Mouse (Mus musculus): ENCODE results near the gene Scamp1. TPM values are rescaled to one million over a fixed set of nuclear protein-coding genes. Genes with fewer than 3 reads are reported as not detected.

Gene Scamp1
- polyA plus RNA-seq, 1 experiment from 2014 or later = 11.7 TPM

DNA sequence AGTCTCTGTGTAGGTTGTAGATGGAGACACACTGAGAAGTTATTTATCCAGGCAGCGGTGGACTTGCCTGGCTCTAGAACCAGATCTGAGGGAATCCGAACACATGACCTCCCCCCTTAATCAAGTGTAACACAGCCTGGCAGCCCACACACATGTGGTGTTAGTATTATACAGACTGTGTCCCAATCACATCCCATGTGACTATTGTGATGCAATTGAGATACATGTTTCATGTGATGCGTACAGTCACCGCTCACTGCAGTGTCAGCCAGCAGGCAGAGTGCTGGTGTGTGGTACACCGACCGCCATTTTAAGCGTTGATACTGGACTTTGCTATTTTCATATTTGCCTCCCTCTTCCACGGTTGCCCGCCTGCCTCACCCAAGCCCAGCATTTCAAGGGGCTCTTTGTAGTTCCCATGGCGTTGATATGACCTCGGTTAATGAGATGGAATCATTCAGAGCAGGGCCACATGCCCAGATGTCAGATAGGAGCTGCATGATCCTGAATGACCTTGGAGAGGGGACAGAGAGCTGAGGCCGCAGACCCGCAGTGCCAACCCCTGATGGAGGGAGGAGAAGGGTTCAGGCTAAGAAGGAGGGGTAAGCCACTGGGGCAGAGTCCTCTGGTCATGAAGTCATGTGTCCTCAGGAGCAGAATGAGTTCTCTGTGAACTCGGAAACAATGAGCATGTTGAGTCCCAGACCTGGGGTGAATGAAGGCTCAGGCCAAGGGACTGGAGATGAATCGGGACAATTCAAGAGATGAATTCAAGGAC lies 112.9 kb downstream of the Scamp1 start:
- ATAC-seq = no peak
- WGBS (ENCODE audit: insufficient replicate concordance) = 76% methylated on average over 15 of the region's 15 CpGs
- Histone ChIP-seq H3K27me3 (replicated peaks) (peaks cover 21% of the 10 kb centered on the region; the same call in 1 of the 2 replicates), H3K36me3 (no peaks in the 10 kb centered on the region), H3K9me3 (replicated peaks) (no peaks in the 10 kb centered on the region), H3K4me2 (no peak overlapping the region), H3K27ac (no peak overlapping the region), H3K4me3 (no peak overlapping the region), H3K9ac (no peak overlapping the region), H3K4me1 (peaks cover 57% of the 10 kb centered on the region)

DNA sequence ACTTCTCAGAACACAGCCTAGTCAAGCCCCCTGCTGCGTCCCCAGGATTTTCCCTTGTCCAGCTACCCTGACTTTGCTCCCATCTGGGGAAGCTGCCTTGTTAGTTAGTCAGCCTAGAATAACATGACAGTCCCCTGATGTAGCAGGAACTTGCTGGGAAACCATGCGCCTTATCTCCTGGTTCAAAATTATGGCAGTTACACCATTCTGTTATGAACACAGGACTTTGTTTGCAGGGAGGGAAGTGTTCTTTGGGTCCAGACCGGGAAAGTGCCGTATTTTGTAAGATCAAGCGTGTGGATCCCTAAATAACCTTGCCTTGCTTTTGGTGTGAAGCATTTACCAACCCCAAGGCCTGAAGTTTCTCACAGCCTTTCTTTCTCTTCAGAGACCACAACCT lies 114.0 kb downstream of the Scamp1 start:
- no peak overlapping the region for H3K4me2 ChIP-seq
- H3K4me3 ChIP-seq = no peak overlapping the region
- no peak for ATAC-seq
- no peaks in the 10 kb centered on the region for H3K9me3 ChIP-seq (replicated peaks)
- H3K9ac ChIP-seq = no peak overlapping the region
- H3K36me3 ChIP-seq = no peaks in the 10 kb centered on the region
- WGBS (ENCODE audit: insufficient replicate concordance) = 34% methylated on average over 5 of the region's 5 CpGs
- H3K4me1 ChIP-seq = peaks cover 51% of the 10 kb centered on the region
- no peak overlapping the region for H3K27ac ChIP-seq
- peaks cover 21% of the 10 kb centered on the region; the same call in 1 of the 2 replicates for H3K27me3 ChIP-seq (replicated peaks)

DNA sequence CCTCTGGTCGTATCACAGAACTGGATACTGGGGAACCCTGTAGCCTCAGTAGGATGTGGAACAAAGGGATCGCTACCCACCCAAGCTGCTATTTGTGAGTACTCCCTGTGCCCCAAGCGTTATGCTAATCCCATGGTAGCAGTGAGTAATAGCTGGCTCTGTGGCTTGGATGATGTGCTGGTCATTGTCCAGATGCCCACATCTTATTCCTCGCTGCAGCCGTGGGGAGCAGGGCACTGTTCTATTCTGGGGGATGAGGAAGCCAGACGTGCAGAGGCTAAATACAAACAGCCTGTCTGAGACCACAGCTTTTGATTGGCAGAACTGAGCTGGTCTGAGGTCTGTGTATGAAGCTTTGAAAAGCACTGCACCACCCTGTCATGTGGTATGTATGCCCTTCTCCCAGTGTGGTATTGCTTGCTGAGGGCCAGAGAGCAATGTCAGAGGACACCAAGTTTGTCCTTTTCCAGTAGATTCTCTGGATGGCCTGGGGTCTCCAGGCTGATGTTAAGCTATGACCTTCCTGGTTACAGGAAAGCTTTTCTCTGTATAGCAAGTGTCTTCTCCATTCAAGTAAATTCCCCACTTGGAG lies 116.2 kb downstream of the Scamp1 start:
- 54% methylated on average over 6 of the region's 6 CpGs for WGBS (ENCODE audit: insufficient replicate concordance)
- Histone ChIP-seq H3K4me3 (no peak overlapping the region), H3K27ac (no peak overlapping the region)

DNA sequence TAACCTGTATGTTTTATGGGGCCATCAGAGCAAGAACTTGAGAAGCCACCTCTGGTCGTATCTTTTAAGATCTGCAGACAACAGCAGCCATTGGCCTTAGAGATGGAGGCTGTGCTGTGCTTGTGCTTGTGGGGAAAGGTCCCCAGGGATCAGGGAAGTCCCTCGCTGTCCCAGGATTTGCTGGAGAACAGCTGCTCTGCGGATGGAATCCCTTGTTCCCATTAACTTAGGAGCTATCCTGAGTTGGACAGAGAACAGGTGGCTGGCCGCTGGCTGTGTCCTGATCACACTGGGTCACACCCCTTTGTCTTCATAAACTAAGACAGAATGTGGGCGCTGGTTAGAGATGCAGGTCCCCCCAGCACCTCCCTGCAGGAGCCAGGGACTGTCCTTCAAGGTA lies 117.3 kb downstream of the Scamp1 start:
- Histone ChIP-seq H3K9me3 (replicated peaks) (no peaks in the 10 kb centered on the region), H3K27me3 (replicated peaks) (peaks cover 4% of the 10 kb centered on the region; the same call in 1 of the 2 replicates), H3K36me3 (no peaks in the 10 kb centered on the region), H3K4me2 (no peak overlapping the region), H3K4me3 (no peak overlapping the region), H3K9ac (no peak overlapping the region), H3K27ac (no peak overlapping the region), H3K4me1 (peaks cover 19% of the 10 kb centered on the region)
- WGBS (ENCODE audit: insufficient replicate concordance) = 71% methylated on average over 5 of the region's 5 CpGs
- ATAC-seq = no peak

More for the DNA sequence above, 116.2 kb downstream of the Scamp1 start:
- Histone ChIP-seq H3K27me3 (replicated peaks) (peaks cover 14% of the 10 kb centered on the region; the same call in 1 of the 2 replicates), H3K4me2 (no peak overlapping the region), H3K9me3 (replicated peaks) (no peaks in the 10 kb centered on the region), H3K9ac (no peak overlapping the region), H3K4me1 (peaks cover 30% of the 10 kb centered on the region), H3K36me3 (no peaks in the 10 kb centered on the region)
- ATAC-seq = no peak

DNA sequence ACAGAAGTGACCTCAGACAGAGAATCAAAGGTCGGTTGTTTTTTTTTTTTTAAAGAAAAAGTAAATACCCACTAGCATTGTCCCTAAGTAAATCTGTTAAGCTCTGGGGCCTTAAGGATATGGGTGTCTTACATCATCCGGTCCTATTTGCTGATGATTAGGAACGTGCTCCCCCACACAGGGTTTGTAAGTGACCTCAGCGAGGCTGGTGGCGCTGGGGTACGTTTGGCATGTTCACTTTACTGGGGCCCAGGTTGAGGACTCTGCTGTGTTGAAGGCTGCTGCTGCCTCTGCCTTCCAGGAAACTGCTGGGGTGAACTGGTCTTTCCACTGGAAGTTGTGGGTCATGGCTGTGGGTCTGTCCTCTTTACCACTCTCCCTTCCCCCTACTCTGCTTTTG lies 121.2 kb downstream of the Scamp1 start:
- WGBS (ENCODE audit: insufficient replicate concordance) = 60% methylated on average over 6 of the region's 6 CpGs
- Histone ChIP-seq H3K4me2 (no peak overlapping the region), H3K9ac (no peak overlapping the region), H3K27me3 (replicated peaks) (peaks cover 4% of the 10 kb centered on the region; the same call in 1 of the 2 replicates), H3K36me3 (no peaks in the 10 kb centered on the region), H3K27ac (no peak overlapping the region), H3K9me3 (replicated peaks) (no peaks in the 10 kb centered on the region), H3K4me3 (no peak overlapping the region), H3K4me1 (peaks cover 6% of the 10 kb centered on the region; the same call in 1 of the 2 replicates)
- ATAC-seq = no peak

DNA sequence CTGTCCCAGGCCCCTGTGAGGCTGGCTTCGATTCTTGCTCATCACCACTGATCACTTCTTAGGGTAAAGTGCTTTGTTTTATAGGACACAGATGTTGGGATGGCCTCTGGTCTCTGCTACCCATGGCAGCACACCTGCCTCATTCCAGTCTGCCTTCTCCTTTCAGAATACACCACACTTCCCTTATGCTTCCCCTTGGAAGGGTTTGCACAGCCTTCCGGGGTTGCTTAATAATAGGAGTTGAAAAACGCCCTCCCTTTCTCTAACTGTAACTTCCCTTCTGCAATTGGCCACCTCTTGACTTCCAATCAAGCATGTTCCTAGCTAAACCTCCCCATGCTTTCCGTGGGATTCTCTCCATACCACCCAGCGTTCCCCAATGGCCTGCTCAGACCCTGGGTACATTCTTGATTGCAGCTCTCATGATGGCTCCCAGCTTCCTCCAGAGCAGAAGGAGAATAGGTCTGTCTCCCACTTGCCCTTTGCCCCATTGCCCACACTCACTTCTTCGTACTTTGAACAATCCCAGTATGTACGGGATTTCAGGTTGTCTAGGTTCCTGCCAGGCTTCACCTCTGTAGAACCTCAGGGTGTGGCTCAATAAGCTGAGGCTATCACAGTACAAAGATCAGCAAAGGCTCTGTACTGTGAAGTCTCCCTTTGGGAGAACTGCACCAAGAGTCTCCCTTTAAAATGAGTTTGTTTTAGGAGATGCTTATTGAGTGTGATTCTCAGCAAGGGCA lies 126.0 kb downstream of the Scamp1 start:
- Histone ChIP-seq H3K4me2 (no peak overlapping the region), H3K4me1 (peaks cover 15% of the 10 kb centered on the region; the same call in 1 of the 2 replicates), H3K27ac (no peak overlapping the region), H3K36me3 (no peaks in the 10 kb centered on the region), H3K9ac (no peak overlapping the region), H3K4me3 (no peak overlapping the region), H3K27me3 (replicated peaks) (no peaks in the 10 kb centered on the region), H3K9me3 (replicated peaks) (no peaks in the 10 kb centered on the region)
- no peak for ATAC-seq
- WGBS (ENCODE audit: insufficient replicate concordance) = 60% methylated on average over 7 of the region's 7 CpGs

DNA sequence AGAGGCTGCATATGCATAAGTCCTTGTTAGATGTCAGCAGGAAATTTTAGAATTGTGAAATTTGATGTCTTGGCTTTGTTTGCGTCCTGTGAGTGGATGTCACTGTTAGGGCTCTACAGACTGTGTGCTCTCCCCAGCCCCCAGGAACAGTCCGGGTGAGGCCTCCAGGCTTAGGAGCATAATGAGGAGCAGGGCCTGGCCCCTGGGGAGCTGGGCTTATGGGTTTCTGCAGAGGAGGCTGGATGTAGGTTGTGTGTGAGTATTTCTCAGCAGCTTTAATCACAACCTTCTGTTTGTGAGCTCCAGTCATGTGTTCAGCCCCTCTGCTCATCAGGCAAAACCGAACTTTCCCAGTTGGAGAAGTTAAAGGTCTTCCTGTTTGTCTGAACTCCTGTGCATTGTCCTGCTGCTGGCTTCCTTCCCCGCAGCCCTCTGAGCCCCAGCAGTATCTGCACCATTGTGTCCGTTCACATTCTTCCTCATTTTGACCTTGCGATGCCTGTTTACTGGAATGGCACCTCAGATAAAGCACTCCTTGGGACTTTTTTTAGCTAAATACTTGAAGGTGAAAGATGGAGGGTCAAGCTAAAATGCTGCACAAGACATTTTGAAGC lies 126.7 kb downstream of the Scamp1 start:
- Histone ChIP-seq H3K27me3 (replicated peaks) (no peaks in the 10 kb centered on the region), H3K27ac (no peak overlapping the region), H3K4me2 (no peak overlapping the region), H3K36me3 (no peaks in the 10 kb centered on the region), H3K4me3 (no peak overlapping the region), H3K9me3 (replicated peaks) (no peaks in the 10 kb centered on the region), H3K4me1 (peaks cover 15% of the 10 kb centered on the region; the same call in 1 of the 2 replicates), H3K9ac (no peak overlapping the region)
- no peak for ATAC-seq
- WGBS (ENCODE audit: insufficient replicate concordance) = 33% methylated on average over 6 of the region's 6 CpGs

DNA sequence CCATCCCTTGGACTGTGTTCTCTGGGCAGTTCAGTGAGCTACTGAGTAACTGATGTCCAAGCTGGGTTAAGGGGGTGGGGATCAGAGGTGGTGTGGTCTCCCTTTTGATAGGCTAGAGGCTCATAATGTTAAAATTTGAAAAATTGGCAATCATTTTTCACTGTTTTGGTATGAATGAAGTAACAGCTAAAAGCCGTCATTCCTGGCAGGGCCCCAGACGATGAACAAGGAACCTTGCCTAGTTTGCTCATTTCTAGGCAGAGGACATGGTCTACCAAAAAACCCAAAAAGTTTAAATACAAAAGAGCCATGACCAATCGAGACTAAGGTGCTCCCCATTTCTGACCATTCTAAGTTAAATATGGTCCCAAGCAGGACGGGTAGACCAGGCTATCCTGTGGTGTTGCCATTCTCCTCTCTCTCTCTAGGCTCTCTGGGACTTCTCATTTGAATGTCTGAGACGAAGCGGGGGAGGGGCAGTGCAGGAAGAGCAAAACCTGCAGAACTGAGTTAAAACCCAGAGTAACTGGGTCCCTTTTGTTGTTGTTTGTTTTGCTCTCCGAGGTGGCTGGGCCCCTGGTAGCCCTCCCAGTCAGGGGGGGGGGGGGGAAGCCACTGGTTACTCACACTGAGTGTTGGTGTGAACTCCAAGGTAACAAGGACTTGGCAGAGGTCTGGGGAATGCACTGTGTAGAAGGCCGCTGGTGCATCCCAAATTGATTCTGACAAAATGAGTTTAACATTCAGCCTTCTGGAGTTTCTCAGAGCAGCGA lies 129.8 kb downstream of the Scamp1 start:
- ATAC-seq = no peak
- WGBS (ENCODE audit: insufficient replicate concordance) = 50% methylated on average over 9 of the region's 9 CpGs
- H3K4me1 ChIP-seq = peaks cover 15% of the 10 kb centered on the region; the same call in 1 of the 2 replicates

DNA sequence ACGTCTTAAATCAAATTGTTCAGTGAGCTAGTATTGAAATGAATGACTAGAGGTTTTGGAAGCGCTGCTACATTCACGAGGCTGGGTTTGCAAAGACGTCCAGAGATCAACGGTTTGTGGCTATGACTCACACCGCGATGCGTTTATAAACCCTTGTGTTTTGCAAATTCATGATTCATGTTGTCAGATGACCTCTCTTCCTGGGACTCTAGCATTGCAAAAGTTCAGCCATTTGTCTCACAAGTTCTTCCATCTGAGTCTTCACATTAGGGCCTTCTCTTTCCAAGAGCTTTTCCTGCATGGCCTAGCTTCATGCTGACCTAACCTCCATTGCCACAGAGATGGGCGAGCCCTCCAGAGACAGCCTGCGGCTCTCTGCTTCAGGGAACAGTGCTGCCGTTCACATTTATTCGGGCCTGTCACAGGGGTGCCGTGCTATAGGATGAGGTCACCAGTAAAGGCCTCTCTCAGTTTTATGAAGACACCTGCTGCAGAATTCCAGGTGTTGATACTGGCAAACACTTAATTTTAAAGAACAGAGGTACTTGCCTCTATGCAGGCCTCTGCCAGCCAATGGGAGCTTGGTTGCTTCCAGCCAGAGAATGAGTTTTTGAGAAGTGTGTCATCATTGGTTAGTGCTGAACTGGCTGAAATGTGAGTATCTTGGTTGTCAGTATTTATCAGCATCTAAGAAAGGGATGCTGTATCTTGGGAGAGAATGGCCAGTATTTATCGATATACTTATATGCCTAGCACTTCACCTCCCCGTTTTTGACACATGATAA lies 131.0 kb downstream of the Scamp1 start:
- Histone ChIP-seq H3K9ac (no peak overlapping the region), H3K4me3 (no peak overlapping the region), H3K36me3 (no peaks in the 10 kb centered on the region), H3K27me3 (replicated peaks) (no peaks in the 10 kb centered on the region), H3K4me1 (peaks cover 11% of the 10 kb centered on the region; the same call in 1 of the 2 replicates), H3K4me2 (no peak overlapping the region), H3K27ac (no peak overlapping the region), H3K9me3 (replicated peaks) (no peaks in the 10 kb centered on the region)
- no peak for ATAC-seq
- 72% methylated on average over 15 of the region's 15 CpGs for WGBS (ENCODE audit: insufficient replicate concordance)

More for the DNA sequence above, 129.8 kb downstream of the Scamp1 start:
- H3K4me2 ChIP-seq = no peak overlapping the region
- no peaks in the 10 kb centered on the region for H3K9me3 ChIP-seq (replicated peaks)
- no peak overlapping the region for H3K9ac ChIP-seq
- no peak overlapping the region for H3K27ac ChIP-seq
- no peak overlapping the region for H3K4me3 ChIP-seq
- H3K27me3 ChIP-seq (replicated peaks) = no peaks in the 10 kb centered on the region
- no peaks in the 10 kb centered on the region for H3K36me3 ChIP-seq

DNA sequence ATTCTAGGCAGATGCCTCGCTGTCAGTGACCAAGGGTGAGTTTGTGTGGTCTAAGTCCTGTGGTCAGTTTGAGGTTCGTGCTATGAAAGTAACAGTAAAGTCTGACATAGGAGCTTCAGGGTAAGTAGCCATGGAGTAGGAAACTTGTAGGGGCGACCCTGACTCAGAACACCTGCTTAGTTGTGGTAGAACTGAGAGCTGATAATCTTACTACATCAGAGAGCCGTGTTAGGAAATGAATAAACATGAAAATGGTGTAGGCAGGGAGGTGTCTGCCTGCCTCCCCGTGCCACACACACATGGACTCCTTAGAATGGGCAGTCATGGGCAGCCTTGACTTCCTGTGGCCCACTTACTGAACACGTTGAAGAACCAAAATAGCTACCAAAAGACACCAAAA lies 132.0 kb downstream of the Scamp1 start:
- Histone ChIP-seq H3K27me3 (replicated peaks) (no peaks in the 10 kb centered on the region), H3K4me3 (no peak overlapping the region), H3K9me3 (replicated peaks) (no peaks in the 10 kb centered on the region), H3K4me2 (no peak overlapping the region), H3K36me3 (no peaks in the 10 kb centered on the region), H3K27ac (no peak overlapping the region), H3K9ac (no peak overlapping the region), H3K4me1 (peaks cover under 1% of the 10 kb centered on the region; the same call in 1 of the 2 replicates)
- ATAC-seq = no peak
- WGBS (ENCODE audit: insufficient replicate concordance) = 62% methylated on average over 6 of the region's 6 CpGs

Measured in liver, embryonic 12.5 days (tissue).